Mouse (Mus musculus): ENCODE measurements at regions not wholly inside any gene's neighbourhood (a gene's known extent, or its start where the extent isn't known, plus 50 kb on each side); places are given as distances from the start of the nearest gene placed in this dataset.

- no peaks in the 10 kb centered on the region for H3K36me3 ChIP-seq (ENCODE audit: control insufficient read depth, insufficient read depth, low read length)
- no peak overlapping the region for H3K27ac ChIP-seq (ENCODE audit: low read depth, low read length)
- H3K9me3 ChIP-seq (ENCODE audit: control insufficient read depth, low read length), result no peaks in the 10 kb centered on the region
- H3K9ac ChIP-seq (ENCODE audit: low read depth, low read length), result no peak overlapping the region
- H3K4me3 ChIP-seq (ENCODE audit: low read depth, low read length), result no peak overlapping the region
- ATAC-seq (replicated peaks; ENCODE audit: low FRiP score), result peak; percentile 29; the same call in 1 of the 2 replicates
- no peak for DNase-seq (ENCODE audit: low spot score)
- WGBS, result 84% methylated on average over 3 of the region's 3 CpGs
- H3K4me2 ChIP-seq, result no peak overlapping the region
- H3K27me3 ChIP-seq (replicated peaks; ENCODE audit: control insufficient read depth, insufficient read depth, low read length), result no peaks in the 10 kb centered on the region
- H3K4me1 ChIP-seq (replicated peaks; ENCODE audit: control insufficient read depth, insufficient read depth, low read length), result no peaks in the 10 kb centered on the region
Observed at GRCm38 (mm10) chr1:137561686-137562085, 601.4 kb upstream of the Nr5a2 start.

- ATAC-seq (replicated peaks; ENCODE audit: low FRiP score), result no peak
Observed at GRCm38 (mm10) chr1:137560389-137561268, 600.4 kb upstream of the Nr5a2 start.

GRCm38 (mm10) chr1:137549659-137550058 is 589.4 kb upstream of the Nr5a2 start:
- H3K4me2 ChIP-seq, result no peak overlapping the region
- 76% methylated on average over 1 of the region's 1 CpGs for WGBS
- H3K36me3 ChIP-seq (ENCODE audit: control insufficient read depth, insufficient read depth, low read length), result no peaks in the 10 kb centered on the region
- no peaks in the 10 kb centered on the region for H3K27me3 ChIP-seq (replicated peaks; ENCODE audit: control insufficient read depth, insufficient read depth, low read length)
- no peak for ATAC-seq (replicated peaks; ENCODE audit: low FRiP score)
- H3K4me3 ChIP-seq (ENCODE audit: low read depth, low read length), result no peak overlapping the region
- DNase-seq (ENCODE audit: low spot score), result no peak
- no peaks in the 10 kb centered on the region for H3K4me1 ChIP-seq (replicated peaks; ENCODE audit: control insufficient read depth, insufficient read depth, low read length)
- no peak overlapping the region for H3K27ac ChIP-seq (ENCODE audit: low read depth, low read length)
- no peaks in the 10 kb centered on the region for H3K9me3 ChIP-seq (ENCODE audit: control insufficient read depth, low read length)
- no peak overlapping the region for H3K9ac ChIP-seq (ENCODE audit: low read depth, low read length)

More at GRCm38 (mm10) chr1:137560389-137561268, 600.4 kb upstream of the Nr5a2 start:
- no peak overlapping the region for H3K4me3 ChIP-seq (ENCODE audit: low read depth, low read length)
- no peak for DNase-seq (ENCODE audit: low spot score)
- H3K9me3 ChIP-seq (ENCODE audit: control insufficient read depth, low read length), result no peaks in the 10 kb centered on the region
- 53% methylated on average over 11 of the region's 11 CpGs for WGBS
- no peaks in the 10 kb centered on the region for H3K36me3 ChIP-seq (ENCODE audit: control insufficient read depth, insufficient read depth, low read length)
- H3K4me1 ChIP-seq (replicated peaks; ENCODE audit: control insufficient read depth, insufficient read depth, low read length), result no peaks in the 10 kb centered on the region
- no peak overlapping the region for H3K4me2 ChIP-seq
- no peaks in the 10 kb centered on the region for H3K27me3 ChIP-seq (replicated peaks; ENCODE audit: control insufficient read depth, insufficient read depth, low read length)
- no peak overlapping the region for H3K9ac ChIP-seq (ENCODE audit: low read depth, low read length)
- no peak overlapping the region; the same call in 1 of the 2 replicates for H3K27ac ChIP-seq (ENCODE audit: low read depth, low read length)

GRCm38 (mm10) chr1:137545666-137546065 is 585.4 kb upstream of the Nr5a2 start:
- Histone ChIP-seq H3K36me3 (ENCODE audit: control insufficient read depth, insufficient read depth, low read length) (no peaks in the 10 kb centered on the region), H3K9me3 (ENCODE audit: control insufficient read depth, low read length) (no peaks in the 10 kb centered on the region), H3K27me3 (replicated peaks; ENCODE audit: control insufficient read depth, insufficient read depth, low read length) (no peaks in the 10 kb centered on the region), H3K27ac (ENCODE audit: low read depth, low read length) (no peak overlapping the region), H3K4me1 (replicated peaks; ENCODE audit: control insufficient read depth, insufficient read depth, low read length) (no peaks in the 10 kb centered on the region), H3K4me2 (no peak overlapping the region), H3K4me3 (ENCODE audit: low read depth, low read length) (no peak overlapping the region), H3K9ac (ENCODE audit: low read depth, low read length) (no peak overlapping the region)
- ATAC-seq (replicated peaks; ENCODE audit: low FRiP score), result no peak
- DNase-seq (ENCODE audit: low spot score), result no peak

- no peaks in the 10 kb centered on the region for H3K27me3 ChIP-seq (replicated peaks; ENCODE audit: control insufficient read depth, insufficient read depth, low read length)
- H3K36me3 ChIP-seq (ENCODE audit: control insufficient read depth, insufficient read depth, low read length), result no peaks in the 10 kb centered on the region
- no peak overlapping the region for H3K27ac ChIP-seq (ENCODE audit: low read depth, low read length)
- no peak overlapping the region for H3K9ac ChIP-seq (ENCODE audit: low read depth, low read length)
- H3K4me2 ChIP-seq, result no peak overlapping the region
- no peaks in the 10 kb centered on the region for H3K9me3 ChIP-seq (ENCODE audit: control insufficient read depth, low read length)
- H3K4me3 ChIP-seq (ENCODE audit: low read depth, low read length), result no peak overlapping the region
- no peaks in the 10 kb centered on the region for H3K4me1 ChIP-seq (replicated peaks; ENCODE audit: control insufficient read depth, insufficient read depth, low read length)
- ATAC-seq (replicated peaks; ENCODE audit: low FRiP score), result no peak
- DNase-seq (ENCODE audit: low spot score), result no peak
- 86% methylated on average over 3 of the region's 3 CpGs for WGBS
Observed at GRCm38 (mm10) chr1:137543828-137544227, 583.6 kb upstream of the Nr5a2 start.

GRCm38 (mm10) chr1:137541453-137541852 is 581.2 kb upstream of the Nr5a2 start:
- H3K4me2 ChIP-seq, result no peak overlapping the region
- no peak overlapping the region for H3K27ac ChIP-seq (ENCODE audit: low read depth, low read length)
- no peak overlapping the region for H3K4me3 ChIP-seq (ENCODE audit: low read depth, low read length)
- no peak overlapping the region for H3K9ac ChIP-seq (ENCODE audit: low read depth, low read length)
- ATAC-seq (replicated peaks; ENCODE audit: low FRiP score) (no peak), DNase-seq (ENCODE audit: low spot score) (no peak)
- WGBS, result 83% methylated on average over 9 of the region's 9 CpGs
- no peaks in the 10 kb centered on the region for H3K36me3 ChIP-seq (ENCODE audit: control insufficient read depth, insufficient read depth, low read length)
- H3K4me1 ChIP-seq (replicated peaks; ENCODE audit: control insufficient read depth, insufficient read depth, low read length), result no peaks in the 10 kb centered on the region
- H3K9me3 ChIP-seq (ENCODE audit: control insufficient read depth, low read length), result no peaks in the 10 kb centered on the region
- no peaks in the 10 kb centered on the region for H3K27me3 ChIP-seq (replicated peaks; ENCODE audit: control insufficient read depth, insufficient read depth, low read length)

- no peaks in the 10 kb centered on the region for H3K36me3 ChIP-seq (ENCODE audit: control insufficient read depth, insufficient read depth, low read length)
- no peak overlapping the region for H3K27ac ChIP-seq (ENCODE audit: low read depth, low read length)
- no peak overlapping the region for H3K4me2 ChIP-seq
- no peaks in the 10 kb centered on the region for H3K9me3 ChIP-seq (ENCODE audit: control insufficient read depth, low read length)
- H3K9ac ChIP-seq (ENCODE audit: low read depth, low read length), result no peak overlapping the region
- DNase-seq (ENCODE audit: low spot score) (no peak), ATAC-seq (replicated peaks; ENCODE audit: low FRiP score) (no peak)
- no peaks in the 10 kb centered on the region for H3K4me1 ChIP-seq (replicated peaks; ENCODE audit: control insufficient read depth, insufficient read depth, low read length)
- whole genome bisulfite sequencing, result 76% methylated on average over 12 of the region's 12 CpGs
- no peaks in the 10 kb centered on the region for H3K27me3 ChIP-seq (replicated peaks; ENCODE audit: control insufficient read depth, insufficient read depth, low read length)
- no peak overlapping the region for H3K4me3 ChIP-seq (ENCODE audit: low read depth, low read length)
Observed at GRCm38 (mm10) chr1:137539424-137540116, 579.3 kb upstream of the Nr5a2 start.

- WGBS, result 90% methylated on average over 2 of the region's 2 CpGs
- ATAC-seq (replicated peaks; ENCODE audit: low FRiP score), result no peak
Observed at GRCm38 (mm10) chr1:137514750-137515149, 554.5 kb upstream of the Nr5a2 start.

More at GRCm38 (mm10) chr1:137514750-137515149, 554.5 kb upstream of the Nr5a2 start:
- H3K9me3 ChIP-seq (ENCODE audit: control insufficient read depth, low read length), result no peaks in the 10 kb centered on the region
- H3K27me3 ChIP-seq (replicated peaks; ENCODE audit: control insufficient read depth, insufficient read depth, low read length), result no peaks in the 10 kb centered on the region
- DNase-seq (ENCODE audit: low spot score), result no peak
- no peak overlapping the region for H3K4me2 ChIP-seq
- H3K9ac ChIP-seq (ENCODE audit: low read depth, low read length), result no peak overlapping the region
- H3K4me1 ChIP-seq (replicated peaks; ENCODE audit: control insufficient read depth, insufficient read depth, low read length), result no peaks in the 10 kb centered on the region
- H3K36me3 ChIP-seq (ENCODE audit: control insufficient read depth, insufficient read depth, low read length), result no peaks in the 10 kb centered on the region
- H3K27ac ChIP-seq (ENCODE audit: low read depth, low read length), result no peak overlapping the region
- H3K4me3 ChIP-seq (ENCODE audit: low read depth, low read length), result no peak overlapping the region
